Mouse (Mus musculus) urinary bladder, postnatal 25 days (tissue): ENCODE measurements at regions not wholly inside any gene's neighbourhood (a gene's known extent, or its start where the extent isn't known, plus 50 kb on each side); places are given as distances from the start of the nearest gene placed in this dataset.

Source experiments
- DNase-seq: peaks from one replicate; pipeline ENCODE4 v3.0.0; 2022; ENCODE audit warnings: low spot score

DNA sequence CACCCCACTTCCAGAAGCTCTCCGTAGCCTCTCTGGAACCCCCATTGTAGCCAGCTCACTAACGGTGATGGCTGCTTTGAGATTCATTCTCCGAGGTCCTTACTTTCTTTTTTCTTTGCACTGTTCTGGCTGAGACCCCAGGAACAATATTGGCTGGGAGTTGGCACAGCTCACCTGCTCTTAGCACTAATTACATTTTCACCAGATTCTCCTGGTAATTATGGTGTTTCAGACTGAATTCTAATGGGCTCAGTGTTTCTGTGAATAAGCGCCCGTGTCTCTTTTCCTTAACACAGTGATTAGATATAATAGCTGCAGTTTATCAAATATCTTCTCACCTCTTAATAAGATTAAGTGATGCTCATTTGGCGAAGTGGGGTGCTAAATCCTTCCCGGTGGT is 509.2 kb upstream of the Adamts16 start:
- DNase-seq, result no peak

DNA sequence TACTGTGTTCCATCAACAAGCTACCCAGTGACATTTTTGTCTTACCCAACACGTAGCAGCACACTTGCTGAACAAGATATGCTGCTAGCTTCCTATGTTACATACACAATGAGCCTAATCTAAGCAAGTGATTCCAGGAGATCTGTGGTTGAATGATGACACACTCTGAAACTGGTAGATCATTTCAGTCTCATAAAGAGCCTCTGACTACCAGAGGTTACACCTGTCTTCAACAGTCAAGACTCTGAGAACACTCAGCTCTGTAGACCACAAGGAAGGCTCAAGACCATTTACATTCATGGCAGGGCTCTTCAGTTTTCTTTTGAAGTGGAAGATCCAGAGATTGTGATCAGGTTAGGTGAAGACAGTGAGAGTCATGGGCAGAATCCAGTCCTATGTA is 501.3 kb upstream of the Adamts16 start:
- DNase-seq, result no peak

DNA sequence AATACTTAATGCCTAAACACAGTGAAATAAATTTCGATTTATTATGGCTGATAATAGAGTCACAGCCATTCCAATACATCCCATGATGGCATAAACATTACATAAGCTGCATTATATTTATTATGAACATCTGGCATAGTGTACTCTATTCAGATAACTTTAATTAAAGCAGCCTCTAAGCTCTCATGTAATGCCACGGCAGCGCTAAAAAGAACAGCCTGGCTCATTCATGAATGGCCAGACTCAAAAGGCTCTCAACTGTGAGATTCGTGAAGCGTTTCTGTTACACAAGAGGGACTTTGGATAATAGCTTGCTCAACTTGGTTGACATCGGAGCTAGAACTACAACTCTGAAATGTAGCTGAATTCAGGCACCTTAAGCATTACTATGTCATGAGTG is 497.1 kb upstream of the Adamts16 start:
- no peak for DNase-seq

DNA sequence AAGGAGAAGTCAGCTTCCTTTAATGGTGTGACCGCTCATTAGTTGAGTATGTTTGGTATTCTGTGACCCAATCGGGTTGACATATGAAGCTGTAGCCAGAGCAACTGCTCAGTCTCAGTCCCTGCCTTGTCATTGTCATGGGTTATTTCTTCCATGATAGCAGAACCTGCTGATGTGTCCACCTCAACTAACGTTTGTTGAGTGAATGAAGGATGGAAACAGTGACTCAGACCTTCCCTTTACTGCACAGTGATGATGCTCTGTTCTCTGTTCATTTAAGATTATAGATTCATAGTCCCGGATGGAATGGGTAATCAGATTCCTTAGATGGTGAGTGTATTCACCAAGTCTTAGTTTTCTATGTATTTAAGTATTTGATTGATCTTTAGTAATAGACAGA is 493.3 kb upstream of the Adamts16 start:
- DNase-seq, result no peak

DNA sequence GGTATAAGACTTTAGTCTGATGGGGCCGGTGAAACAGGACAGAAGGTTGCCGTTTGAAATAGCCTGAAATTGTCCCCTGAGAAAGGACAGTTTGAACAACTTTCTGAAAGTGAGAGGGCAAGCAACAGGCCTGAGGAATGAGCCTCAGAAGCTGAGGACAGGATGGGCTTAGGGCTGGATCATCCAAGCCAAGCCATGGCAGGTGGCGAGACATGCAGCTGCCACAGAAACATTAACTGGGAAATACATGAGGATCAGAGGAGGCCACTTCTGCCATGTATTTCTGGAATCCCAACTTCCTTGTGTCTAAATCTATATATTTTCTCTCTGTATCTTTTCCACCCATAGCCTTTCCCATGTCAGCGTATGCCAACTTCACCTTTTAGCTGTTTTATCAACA is 491.5 kb upstream of the Adamts16 start:
- no peak for DNase-seq

DNA sequence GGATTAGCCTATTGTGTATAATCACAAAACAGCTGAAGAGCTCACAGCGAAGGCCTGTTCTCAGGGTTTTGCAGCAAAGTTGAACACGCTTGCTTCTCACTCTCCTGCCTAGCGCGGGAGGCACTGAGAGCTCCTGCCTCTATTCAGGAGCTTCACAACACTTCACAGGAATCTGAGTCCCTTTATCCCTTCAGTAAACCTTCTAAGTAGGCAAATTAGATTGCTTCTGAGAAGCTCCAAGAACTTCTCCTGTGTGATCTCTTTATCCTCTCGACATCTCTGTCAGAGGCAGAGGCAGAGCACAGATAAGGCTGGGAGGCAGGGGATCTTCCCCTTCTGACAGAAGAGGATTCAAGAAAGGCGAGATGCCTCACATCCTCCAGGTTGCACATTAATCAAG is 488.7 kb upstream of the Adamts16 start:
- no peak for DNase-seq

DNA sequence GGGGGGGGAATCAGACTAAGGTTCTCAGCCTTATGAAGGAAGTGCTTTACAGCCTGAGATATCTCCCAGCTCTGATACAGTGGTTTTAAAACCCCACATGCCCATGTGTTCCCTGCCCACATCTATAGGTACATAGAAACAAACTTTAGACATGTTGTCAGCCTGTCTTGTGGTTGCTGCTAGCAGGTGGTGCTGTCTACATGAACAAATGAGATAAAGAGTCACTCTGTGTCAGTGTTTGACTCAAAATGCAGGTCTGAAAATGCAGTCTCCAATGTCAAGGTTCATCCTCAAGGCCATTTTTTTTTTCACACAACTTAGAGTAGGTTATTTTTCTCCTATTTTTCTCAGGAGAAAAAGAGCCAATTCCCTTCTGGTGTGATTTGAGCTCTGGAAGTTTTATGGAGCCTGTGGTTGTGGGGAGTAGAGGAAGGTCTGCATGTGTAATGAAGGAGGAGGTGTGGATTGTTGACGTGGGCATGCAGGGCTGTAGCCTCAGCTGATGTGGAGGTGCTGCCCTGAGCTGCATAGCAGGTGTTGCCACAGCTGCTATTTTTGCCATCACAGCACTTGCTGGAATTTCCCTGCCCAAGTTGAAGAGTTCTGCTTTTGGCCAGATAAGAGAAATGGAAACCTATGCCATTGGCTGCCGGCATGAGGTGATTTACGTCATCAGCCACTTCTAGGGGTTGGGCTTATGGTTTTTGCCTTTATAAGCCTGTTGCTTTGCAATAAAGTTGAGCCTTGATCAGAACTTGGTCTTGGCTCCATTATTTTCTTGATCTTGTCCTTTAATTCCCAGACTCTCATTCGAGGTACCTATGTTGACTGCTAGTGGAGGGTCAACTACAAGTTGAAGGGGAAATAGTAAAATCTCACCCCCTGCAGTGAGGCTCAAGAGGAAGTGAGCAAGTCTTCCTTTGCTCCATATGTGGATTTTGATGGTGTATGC is 486.5 kb upstream of the Adamts16 start:
- no peak for DNase-seq

DNA sequence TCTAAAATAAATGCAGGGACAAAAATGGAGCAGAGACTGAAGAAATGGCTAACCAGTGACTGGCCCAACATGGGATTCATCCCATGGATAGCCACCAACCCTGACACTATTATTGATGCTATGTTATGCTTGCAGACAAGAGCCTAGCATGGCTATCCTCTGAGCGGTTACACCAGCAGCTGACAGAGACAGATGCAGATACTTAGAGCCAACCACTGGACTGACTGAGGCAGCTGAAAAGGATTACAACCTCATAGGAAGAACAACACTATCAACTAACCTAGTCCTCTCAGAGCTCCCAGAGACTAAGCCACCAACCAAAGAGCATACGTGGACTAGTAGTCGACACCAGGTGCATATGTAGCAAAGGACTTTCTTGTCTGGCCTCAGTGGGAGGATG is 478.9 kb upstream of the Adamts16 start:
- DNase-seq, result no peak

DNA sequence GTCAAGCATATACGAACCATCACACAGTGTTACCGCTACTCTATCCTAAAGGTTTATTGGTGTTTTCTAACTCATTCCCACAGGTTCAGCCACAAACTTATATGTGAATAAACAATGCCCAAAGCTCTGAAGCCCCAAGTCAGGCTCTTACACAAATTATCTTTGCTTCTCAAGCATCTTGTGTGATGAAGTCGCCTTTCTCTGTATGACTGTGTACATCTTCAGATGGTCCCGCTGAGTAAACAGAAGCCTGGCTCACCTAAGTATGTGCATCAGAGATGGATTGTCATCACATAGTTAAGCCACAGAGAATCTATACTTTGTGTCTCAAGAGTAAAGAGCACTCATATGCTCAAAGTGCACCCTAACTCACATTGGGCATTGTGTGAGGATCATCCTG is 462.3 kb upstream of the Adamts16 start:
- no peak for DNase-seq

DNA sequence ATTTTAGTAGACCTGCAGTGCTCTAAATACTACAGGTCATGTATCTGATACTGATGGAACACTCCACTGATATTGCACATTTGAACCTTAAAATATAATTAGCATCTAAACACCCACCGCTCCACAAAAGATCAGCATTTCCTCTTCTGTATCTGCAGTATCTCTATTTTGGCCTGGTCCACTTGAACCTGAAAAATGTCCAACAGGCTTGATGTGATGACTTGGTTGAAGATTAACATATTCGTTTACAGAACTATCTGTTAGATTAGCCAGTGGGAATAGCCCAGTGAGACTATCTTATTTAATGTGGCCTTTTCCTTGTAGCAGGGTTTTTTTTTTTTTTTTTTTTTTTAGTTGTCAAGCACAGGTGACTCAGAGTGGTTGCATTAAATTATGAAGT is 434.4 kb upstream of the Adamts16 start:
- DNase-seq, result no peak

DNA sequence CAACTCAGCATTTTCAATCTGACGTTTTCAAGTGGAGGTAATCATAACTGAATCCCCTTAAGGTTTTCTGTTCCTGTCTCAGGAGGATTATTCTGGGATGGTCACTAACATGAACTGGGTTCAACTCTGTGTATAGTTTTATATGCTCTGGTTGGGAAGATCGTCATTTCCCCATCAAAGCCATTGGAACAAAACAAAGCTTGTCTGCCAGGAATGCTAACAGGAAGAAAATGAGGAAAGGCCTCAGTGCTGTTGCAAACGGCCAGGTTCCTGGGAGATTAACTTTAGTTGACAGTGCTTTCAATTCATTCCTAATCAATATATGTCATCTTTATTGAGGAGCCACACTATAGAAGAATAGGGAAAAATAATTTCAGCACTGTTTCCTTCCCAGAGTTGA is 432.5 kb upstream of the Adamts16 start:
- no peak for DNase-seq

DNA sequence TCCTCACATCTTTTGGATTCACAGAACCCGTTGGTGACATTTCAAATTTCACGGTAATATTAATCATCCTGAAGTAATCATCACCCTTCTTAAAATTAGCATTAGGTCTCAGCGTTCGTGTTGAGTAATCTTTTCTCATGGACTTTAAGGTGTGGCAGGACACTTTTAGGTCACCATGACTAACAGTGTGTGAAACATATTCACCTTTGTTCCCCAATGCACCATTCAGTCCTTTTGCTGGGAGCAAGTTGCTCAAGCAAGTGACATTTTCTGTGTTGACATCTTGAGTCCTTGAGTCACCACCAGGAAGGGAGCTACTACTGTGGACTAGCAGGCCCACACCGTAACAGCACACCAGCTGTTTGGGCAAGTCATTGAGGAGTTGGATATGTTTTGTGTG is 431.9 kb upstream of the Adamts16 start:
- no peak for DNase-seq

DNA sequence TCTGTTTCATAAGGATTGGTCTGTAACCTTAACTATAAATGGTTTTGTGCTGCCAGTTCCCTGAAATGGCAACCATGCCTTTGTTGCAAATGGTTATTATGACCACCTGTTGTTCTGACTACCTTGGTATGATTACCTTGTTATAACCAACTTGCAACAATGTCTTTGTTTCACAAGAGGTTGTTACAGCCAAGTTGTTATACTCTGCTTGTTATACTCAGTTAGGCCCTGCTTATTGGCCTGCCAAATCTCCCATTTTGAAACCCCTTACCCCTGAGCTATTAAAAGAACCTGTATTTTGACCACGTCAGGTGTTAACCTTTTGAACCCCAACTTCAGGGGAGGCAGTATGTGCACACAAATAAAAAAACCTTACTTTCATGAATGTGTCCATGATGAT is 431.5 kb upstream of the Adamts16 start:
- no peak for DNase-seq

DNA sequence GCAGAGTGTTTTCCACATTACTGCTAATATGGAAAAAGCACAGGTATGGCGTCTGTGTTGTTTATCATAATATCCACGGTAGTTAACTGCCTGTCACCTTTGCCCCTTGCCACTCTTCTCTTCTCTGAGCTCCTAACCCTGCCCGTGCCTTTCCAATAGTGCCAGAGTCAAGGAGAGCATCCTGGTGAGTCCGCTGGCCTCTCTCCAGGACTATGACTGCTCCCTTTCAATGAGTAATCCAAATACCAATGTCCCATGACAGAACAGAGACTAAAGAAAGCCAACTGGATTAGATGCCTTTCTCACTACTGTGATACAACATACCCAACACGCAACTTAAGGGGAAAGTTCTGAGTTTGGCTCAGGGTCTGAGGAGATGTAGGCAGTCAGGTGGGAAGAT is 430.8 kb upstream of the Adamts16 start:
- DNase-seq, result no peak

DNA sequence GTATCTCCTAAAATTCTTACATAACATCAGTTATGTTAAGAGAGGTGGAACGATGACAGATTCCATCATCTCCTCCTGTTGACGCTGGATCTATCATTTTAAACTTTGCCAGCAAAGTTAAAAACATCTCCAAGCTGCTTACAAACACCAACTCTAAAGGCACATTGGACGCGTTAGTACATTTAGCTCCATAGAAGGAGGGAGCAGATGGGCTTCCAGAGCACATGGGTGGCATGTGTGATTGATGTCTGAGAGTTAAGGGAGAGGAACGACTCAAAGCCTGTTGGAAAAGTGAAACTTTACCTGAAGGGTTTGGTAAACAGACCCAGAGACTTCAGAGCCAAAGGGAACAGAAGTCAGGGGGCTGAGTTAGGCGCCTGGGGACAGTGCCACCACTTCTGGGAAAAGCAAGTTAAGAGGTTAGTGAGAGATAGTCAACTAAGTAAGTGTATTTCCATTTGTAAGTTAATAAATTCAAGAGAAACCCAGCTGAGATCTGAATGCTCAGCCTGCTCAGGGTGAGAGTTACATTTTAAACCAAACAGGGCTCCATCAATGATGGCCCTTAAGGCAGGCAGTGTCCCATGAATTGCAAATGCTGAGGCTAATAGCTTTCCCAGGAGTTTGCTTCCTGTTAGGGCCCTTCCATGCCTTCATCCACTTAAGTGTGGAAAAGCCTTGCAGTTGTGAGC is 430.3 kb upstream of the Adamts16 start:
- DNase-seq, result no peak

DNA sequence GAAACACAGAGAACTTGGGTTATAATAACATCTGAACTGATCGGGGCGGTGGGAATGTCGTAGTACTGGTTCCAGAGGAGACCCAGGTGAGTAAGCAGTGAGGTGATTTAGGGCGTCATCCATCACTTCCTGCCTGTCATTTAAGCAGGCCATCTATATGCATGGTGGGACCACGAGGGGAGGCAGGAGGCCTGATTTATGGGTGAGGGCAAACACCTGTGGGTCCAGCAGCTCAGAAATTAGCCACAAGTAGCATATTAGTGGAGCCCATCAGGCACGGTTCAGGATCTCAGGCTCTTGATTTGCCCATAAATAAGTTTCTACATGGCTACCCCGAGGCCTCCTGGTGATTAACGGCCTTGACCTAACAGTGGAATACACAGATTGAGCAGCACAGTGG is 428.8 kb upstream of the Adamts16 start:
- DNase-seq, result no peak

DNA sequence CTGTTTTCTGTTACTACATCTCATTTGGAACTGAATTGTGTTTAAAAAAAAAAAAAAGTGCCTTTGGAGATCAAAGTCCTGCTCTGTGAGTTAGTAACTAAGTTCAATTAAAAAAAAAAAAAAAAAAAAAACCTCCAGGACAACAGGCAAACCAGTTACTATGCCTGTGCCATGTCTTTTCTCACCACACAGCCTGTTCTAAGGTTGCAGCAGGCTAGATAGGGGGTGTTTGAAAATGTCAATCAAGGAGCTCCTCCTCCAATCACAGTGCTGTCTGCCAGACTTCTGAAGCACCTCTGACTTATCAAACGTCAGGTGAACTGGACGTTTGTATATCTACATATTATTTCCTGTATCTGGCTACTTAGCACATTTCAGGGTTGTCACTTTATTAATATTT is 427.9 kb upstream of the Adamts16 start:
- no peak for DNase-seq

DNA sequence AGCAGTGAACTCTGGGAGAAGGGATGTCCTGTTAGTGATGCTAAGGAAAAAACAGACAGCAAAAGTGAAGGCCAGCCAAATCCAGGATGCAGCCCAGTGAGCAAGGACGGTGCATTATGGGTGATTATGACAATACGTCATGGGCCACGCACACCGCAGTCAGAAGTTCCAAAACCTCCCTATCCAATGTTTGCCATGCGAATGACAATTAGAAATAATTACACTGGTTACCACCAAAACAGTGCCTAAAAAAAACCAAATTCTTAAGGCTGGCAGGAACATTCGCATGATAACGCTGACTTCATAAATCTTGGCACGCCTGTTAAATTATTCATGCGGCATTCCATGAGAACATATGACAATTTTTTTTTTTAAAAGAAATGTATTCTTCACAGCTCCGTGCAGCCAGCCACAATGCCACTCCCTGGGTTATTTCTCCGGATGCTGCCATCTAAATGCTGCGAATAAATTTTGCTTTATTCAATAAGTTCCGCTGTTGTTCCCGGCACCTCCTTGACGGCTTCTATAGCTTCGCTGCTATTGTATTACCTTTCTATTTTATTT is 421.8 kb upstream of the Adamts16 start:
- no peak for DNase-seq

DNA sequence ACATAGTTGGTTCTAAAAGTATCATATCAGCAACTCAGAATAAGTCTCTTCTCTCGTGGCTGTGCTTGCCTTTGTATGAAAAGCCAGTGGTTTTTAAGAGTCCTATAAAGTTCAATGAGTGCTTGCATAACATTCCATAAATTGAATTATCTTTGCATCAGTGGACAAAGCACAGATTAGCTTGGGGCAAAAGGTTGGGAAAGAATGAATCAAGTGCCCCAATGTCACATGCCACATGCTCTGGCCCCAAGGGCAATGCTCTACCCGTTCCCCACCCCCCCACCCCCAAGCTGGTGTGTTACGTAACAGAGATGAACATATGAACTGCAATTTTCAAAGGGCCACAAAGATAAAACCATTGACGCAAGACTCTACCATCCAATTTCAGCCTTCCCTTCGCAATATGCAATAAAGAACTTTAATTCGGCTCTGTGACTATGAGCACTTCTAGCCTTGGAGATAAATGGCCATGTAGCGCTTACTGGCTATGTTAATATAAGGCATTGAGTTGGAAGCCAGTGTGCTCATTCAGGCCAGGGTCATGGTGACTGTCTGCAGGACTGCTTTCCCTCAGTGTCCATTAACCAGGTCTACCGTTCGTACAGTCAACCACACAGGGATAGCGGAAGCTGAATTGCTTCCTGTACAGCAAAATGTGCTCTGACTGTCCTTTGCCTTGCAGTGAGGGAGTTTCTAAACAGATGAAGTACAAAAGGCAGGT is 421.1 kb upstream of the Adamts16 start:
- no peak for DNase-seq

DNA sequence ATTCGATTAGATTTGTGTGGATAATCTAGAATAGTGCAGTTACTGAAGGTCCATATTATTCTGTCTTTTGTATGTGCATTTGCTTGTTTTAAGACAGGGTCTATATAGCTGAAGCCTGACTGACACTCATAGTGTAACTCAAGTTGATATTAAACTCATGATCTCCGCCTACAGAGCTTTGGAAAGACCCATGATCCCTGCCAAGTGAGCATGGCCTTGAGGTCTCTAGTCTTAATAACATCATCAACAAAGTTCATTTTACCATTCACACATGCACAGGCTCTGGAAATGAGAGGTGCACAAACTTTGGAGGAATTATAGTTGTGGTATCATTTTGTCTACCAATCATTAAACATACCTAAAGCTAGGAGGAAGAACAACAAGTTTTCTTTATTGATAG is 412.4 kb upstream of the Adamts16 start:
- no peak for DNase-seq

DNA sequence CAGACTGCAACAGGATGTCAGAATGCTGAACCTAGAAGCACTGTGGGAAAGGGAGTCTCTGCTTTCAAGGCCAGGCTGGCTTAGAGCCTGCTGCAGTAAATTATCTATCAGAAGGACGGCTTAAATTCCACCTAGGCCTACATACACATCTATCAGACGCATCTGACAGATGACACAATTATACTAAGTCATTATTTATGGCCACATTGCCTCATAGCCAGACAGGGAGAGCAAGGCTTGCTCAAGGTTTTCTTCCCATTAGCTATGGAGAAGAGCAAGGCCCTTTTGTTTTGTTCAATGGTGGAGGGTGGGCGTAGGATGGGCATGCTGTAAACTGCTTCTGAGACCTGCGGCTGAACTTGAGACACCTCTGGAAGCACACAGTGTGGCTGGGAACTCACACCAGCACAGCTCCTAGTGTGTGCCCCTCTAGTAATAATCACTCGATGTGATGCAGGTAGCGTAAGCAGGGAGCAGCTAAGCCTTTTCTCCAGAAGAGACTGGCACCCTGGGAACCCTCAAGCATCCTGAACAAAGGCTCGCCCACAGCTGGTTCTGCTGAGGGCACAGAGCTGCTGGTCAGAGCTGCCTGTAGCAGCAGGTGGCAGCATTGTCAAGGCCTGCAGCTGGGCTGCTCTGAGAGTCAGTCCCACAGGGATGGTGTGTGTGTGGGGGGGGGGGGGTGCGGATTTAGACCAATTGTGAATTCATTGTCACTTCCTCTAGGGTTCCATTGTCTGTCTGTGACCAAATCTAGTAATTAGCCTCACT is 406.8 kb upstream of the Adamts16 start:
- DNase-seq, result peak; percentile 8

DNA sequence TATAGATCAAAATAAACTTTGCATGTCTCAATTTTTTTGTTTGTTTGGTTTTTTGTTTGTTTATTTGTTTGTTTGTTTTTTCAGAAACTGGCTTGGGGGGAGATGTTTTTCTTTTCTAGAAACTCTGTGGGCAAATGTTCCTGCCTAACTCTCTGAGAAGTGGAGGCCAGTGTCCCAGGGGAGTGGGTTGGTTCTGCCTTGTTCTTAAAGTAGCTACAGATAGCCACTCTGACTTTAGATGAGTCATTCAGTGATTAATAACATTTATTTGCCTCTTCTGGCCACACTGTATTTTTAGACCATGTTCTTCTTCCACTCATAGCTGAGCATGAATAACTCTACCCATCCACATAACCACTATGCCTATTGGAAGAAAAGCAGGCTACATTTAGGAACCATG is 405.6 kb upstream of the Adamts16 start:
- DNase-seq, result no peak
